Mouse (Mus musculus) left cerebral cortex, postnatal 25 days (tissue): ENCODE data around the gene Ift43. TPM values are rescaled to one million over a fixed set of nuclear protein-coding genes. Genes with fewer than 3 reads are reported as not detected.

Experiments
- DNase-seq, 2 experiments: peaks; one replicate each; pipeline ENCODE4 v3.0.0; 2022; ENCODE audit warnings: low spot score in 2 of 2, mixed read lengths in 1 of 2
- intact Hi-C: fragments of 180-260 bp; cut with DNase I; formaldehyde crosslinking; loops from one replicate; pipeline ENCODE4 v1.15.1; 2025
- total RNA-seq, 2 experiments: library from RNA; stranded (reverse); gene quantifications; 2 replicates each; pipeline ENCODE4 v1.2.3; 2021

Gene Ift43
- total RNA-seq, 2 experiments from 2014 or later, result 11.7 to 13.1 TPM

- DNase-seq, result peak in 1 of 2 experiments; percentile 17
- intact Hi-C loops, result loop anchor here (5.0 to 10.0 kb wide), 3 partner anchors 55 to 333 kb away; partner anchors contain the start of gene Flvcr2
Observed at GRCm38 (mm10) chr12:86077322-86077721, 5.0 kb upstream of the Ift43 start.

GRCm38 (mm10) chr12:86077736-86078135 is 4.6 kb upstream of the Ift43 start:
- intact Hi-C loops, result loop anchor here (2.0 to 10.0 kb wide), 5 partner anchors 55 to 333 kb away; partner anchors contain the start of gene Flvcr2
- no peak for DNase-seq

- no peak for DNase-seq
- intact Hi-C loops, result loop anchor here (2.0 to 10.0 kb wide), 5 partner anchors 56 to 333 kb away; partner anchors contain the start of gene Flvcr2
Observed at GRCm38 (mm10) chr12:86078176-86078552, 4.2 kb upstream of the Ift43 start.

- peak in 1 of 2 experiments; percentile 72 for DNase-seq
- intact Hi-C loops, result loop anchor here (1.0 to 10.0 kb wide), 7 partner anchors 56 to 334 kb away; partner anchors contain the start of genes Erg28, Flvcr2 and Ttll5
Observed at GRCm38 (mm10) chr12:86078553-86079201, 3.7 kb upstream of the Ift43 start, which contains the start of gene Tgfb3. Tgfb3 (minus strand) TSS chr12:86079041.

- DNase-seq, result peak; percentile 90 to 93
- intact Hi-C loops, result loop anchor here (1.0 to 10.0 kb wide), 7 partner anchors 57 to 334 kb away; partner anchors contain the start of genes Erg28, Flvcr2 and Ttll5
Observed at GRCm38 (mm10) chr12:86079202-86079667, 3.1 kb upstream of the Ift43 start.

- intact Hi-C loops, result no loop called here
- DNase-seq, result peak; percentile 47 to 88
Observed at GRCm38 (mm10) chr12:86085873-86086272, 3.5 kb downstream of the Ift43 start.

- intact Hi-C loops, result no loop called here
Observed at GRCm38 (mm10) chr12:86086550-86086949, 4.2 kb downstream of the Ift43 start.

GRCm38 (mm10) chr12:86088042-86088441 is 5.7 kb downstream of the Ift43 start:
- DNase-seq, result no peak
- intact Hi-C loops, result no loop called here

More at GRCm38 (mm10) chr12:86086550-86086949, 4.2 kb downstream of the Ift43 start:
- peak; percentile 34 to 72 for DNase-seq

- intact Hi-C loops, result no loop called here
- peak in 1 of 2 experiments; percentile 52 for DNase-seq
Observed at GRCm38 (mm10) chr12:86090764-86091163, 8.4 kb downstream of the Ift43 start.

GRCm38 (mm10) chr12:86091601-86092132 is 9.3 kb downstream of the Ift43 start:
- no peak for DNase-seq
- intact Hi-C loops, result no loop called here

GRCm38 (mm10) chr12:86094075-86094474 is 11.7 kb downstream of the Ift43 start:
- DNase-seq, result no peak
- intact Hi-C loops, result no loop called here

GRCm38 (mm10) chr12:86095806-86096205 is 13.5 kb downstream of the Ift43 start:
- DNase-seq, result no peak
- intact Hi-C loops, result no loop called here

- intact Hi-C loops, result no loop called here
- DNase-seq, result no peak
Observed at GRCm38 (mm10) chr12:86097781-86098180, 15.4 kb downstream of the Ift43 start.

GRCm38 (mm10) chr12:86100711-86101110 is 18.4 kb downstream of the Ift43 start:
- DNase-seq, result no peak
- intact Hi-C loops, result no loop called here

GRCm38 (mm10) chr12:86102686-86103085 is 20.3 kb downstream of the Ift43 start:
- DNase-seq, result no peak
- intact Hi-C loops, result no loop called here

GRCm38 (mm10) chr12:86103391-86103790 is 21.1 kb downstream of the Ift43 start:
- no peak for DNase-seq
- intact Hi-C loops, result no loop called here

- no peak for DNase-seq
- intact Hi-C loops, result no loop called here
Observed at GRCm38 (mm10) chr12:86103852-86104251, 21.5 kb downstream of the Ift43 start.

GRCm38 (mm10) chr12:86104297-86104696 is 22.0 kb downstream of the Ift43 start:
- intact Hi-C loops, result no loop called here
- peak in 1 of 2 experiments; percentile 59 for DNase-seq

- intact Hi-C loops, result no loop called here
- DNase-seq, result no peak
Observed at GRCm38 (mm10) chr12:86105546-86105945, 23.2 kb downstream of the Ift43 start.

- intact Hi-C loops, result no loop called here
- no peak for DNase-seq
Observed at GRCm38 (mm10) chr12:86106086-86106485, 23.7 kb downstream of the Ift43 start.

GRCm38 (mm10) chr12:86107645-86108044 is 25.3 kb downstream of the Ift43 start:
- DNase-seq, result no peak
- intact Hi-C loops, result no loop called here
